Mouse (Mus musculus): Measurements from ENCODE around the gene Gltp. TPM values are rescaled to one million over a fixed set of nuclear protein-coding genes. Genes with fewer than 3 reads are reported as not detected.

Gltp gene
- polyA plus RNA-seq, 1 experiment: 45.1 TPM

DNA sequence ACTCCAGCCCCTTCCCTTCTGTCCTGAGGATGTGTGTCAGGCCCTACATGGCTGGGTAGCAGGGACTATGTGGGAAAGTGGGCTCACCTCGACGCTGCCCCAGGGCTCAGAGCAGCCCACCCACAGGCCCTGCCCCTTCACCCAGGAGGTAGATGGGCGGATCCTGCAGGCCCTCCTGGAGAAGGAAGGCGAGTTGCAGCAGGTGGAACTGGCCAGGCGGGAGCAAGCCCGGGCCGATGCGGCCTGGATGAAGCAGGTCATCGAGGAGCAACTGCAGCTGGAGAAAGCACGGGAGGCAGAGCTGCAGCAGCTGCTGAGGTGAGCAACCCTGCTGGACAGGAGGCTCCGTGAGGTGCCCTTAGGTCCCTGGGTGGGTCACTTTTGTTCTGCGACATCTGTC, 26.5 kb upstream of the Gltp start:
- TF ChIP-seq GATA1 (IDR thresholded peaks at IDR 0.05; ENCODE audit: low read length): no peak

DNA sequence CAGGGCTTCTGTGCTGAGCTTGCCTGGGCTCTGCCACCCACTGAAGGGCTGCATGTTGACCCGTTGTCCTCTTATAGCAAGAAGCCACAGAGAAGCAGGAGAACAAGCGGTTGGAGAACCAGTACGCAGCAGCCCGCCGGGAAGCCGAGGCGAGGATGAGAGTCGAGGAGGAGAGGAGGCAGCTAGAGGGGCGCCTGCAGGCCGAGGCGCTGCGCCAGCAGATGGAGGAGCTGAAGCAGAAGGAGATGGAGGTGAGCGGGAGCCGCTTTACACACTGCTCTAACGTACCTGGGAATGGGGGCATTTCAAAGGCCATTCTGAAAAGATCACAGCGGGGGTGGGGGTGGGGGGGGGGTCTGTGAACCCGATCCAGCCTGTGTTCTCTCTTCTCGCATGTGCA, 23.8 kb upstream of the Gltp start:
- no peak for TF ChIP-seq GATA1 (IDR thresholded peaks at IDR 0.05; ENCODE audit: low read length)

DNA sequence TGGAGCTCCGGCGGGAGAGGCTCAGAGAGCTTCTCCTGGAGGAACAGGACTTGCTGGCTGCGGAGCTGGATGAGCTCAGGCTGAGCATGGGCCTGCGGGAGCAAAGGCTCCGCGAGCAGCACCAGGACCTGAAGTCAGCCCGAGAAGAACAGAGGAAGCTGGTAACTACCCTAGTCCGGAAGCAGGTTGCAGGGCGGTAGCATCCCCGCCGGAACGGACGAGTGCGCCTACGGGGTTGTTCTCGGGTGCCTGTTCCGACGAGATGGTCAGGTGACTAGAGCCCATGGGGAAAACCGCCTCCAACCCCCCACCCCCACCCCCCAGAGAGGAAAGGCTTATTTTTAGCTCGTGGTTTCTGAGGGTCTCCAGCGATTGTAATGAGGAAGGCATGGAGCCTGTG, 18.6 kb upstream of the Gltp start:
- no peak for TF ChIP-seq GATA1 (IDR thresholded peaks at IDR 0.05; ENCODE audit: low read length)

DNA sequence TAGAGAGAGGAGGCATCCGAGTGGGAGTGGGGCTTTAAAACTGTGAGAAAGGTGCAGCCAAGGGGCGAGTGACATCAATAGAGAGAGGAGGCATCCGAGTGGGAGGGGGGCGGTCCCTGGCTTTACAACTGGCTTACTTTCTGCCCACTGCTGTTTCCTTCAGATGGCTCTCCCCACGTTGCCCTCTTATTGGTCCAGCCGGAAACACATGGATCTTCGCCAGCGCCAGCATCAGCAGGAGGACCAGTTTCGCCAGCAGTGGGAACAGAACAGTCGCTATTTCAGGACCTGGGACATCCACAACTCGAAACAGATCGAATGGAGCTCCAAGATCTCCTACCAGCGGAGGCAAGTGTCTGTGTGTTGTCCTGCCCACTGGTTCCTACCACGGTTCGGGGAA, 17.7 kb upstream of the Gltp start:
- no peak for TF ChIP-seq GATA1 (IDR thresholded peaks at IDR 0.05; ENCODE audit: low read length)

DNA sequence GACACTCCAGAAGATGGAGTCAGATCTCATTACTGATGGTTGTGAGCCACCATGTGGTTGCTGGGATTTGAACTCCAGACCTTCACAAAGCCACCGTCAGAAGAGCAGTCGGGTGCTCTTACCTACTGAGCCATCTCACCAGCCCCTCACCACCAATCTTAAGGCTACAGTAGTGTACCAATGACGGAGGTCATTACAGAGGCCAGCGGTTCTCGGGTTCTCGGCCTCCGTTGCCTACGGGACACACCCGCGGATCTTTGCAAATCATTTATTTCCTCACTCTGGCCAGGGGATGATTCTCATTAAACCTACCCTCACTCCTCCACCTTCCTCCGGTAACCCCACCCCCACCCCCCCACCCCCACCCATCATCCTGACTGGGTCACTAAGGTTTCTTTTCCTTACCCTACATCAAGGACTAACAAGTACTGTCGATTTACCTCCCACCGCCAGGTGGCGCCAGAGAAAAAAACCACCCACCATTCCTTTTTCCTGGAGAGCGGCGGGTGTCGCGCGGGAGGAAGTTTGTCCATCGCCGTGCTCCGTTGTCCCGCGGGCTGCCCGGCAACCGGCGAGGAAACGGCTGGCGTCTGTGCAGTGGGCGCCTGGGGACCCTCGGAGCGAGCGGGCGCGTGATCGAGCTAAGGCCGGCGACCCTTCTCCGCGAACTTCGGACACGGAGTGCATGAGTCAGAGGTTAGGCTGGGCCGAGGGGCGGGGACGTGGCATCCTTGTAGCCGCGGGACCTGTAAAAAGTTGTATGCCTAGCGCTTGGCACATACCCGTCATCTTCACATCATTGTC, 16.7 kb upstream of the Gltp start, which contains the start of gene Tchp:
TSS of gene Tchp (plus strand) at position 496 of the 804 bp plus-strand sequence.
- no peak for TF ChIP-seq GATA1 (IDR thresholded peaks at IDR 0.05; ENCODE audit: low read length)

DNA sequence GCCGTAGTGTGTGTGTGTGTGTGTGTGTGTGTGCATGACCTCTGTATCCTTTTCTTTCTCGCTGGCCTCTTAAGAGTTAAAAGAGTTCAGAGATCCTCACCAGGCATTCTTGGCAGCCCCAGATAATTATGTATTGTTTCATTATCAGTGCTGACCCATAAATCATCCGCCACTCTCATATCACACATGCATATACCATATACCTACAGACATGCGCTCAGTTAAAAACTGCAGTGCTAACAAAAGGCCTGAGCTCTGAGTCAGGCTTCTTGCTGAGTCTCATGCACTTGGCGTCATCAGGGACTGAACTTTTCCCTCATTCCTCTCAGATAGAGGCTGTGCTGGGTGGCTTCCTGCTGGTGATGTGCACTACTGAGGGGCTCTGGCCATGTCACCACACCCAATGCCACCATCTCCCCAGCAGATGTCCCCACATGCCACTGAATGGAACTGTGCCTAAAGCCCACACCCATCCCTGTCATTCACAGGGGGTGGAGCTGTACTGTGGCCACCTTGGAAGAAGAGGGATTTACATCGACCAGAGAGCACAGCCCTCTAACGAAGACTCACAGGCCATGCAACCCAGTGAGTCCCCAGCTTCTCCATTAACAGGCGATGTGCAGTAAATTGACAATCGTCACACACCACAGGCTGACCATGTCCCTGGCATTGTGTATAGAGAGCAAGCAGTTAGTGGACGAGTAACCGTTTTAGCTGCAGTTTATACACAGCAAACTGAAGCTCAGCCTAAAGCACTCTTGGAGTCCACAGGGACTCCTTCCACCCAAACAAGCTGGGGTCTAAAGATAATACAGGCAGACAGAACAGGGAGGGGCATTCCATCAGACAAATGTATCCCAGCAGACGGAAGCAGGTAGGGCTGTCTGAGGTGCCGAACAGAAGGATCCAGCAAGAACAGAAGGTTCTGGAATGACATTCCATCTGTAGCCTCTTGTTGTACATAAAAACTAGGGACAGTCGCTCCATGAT, 11.9 kb upstream of the Gltp start:
- TF ChIP-seq GATA1 (IDR thresholded peaks at IDR 0.05; ENCODE audit: low read length): no peak

DNA sequence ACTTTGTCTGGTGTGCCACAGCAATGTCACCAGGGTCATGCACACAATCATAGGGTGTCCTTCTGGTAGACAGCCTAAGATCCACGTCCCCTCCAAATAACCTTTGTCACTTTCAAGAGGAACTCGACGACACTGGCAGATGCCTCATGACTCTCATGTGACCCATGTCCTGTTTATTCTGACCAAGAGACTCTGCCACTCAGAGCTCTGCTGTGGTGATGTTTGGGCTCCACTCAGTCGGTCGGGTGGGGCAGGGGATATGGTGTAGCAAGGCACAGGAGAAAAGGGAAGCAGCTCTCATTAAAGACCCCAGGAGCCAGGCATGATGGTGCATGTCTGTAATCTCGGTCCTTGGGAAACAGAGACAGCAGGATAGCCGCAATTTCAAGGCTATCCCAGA, 8.2 kb upstream of the Gltp start:
- TF ChIP-seq GATA1 (IDR thresholded peaks at IDR 0.05; ENCODE audit: low read length): no peak

DNA sequence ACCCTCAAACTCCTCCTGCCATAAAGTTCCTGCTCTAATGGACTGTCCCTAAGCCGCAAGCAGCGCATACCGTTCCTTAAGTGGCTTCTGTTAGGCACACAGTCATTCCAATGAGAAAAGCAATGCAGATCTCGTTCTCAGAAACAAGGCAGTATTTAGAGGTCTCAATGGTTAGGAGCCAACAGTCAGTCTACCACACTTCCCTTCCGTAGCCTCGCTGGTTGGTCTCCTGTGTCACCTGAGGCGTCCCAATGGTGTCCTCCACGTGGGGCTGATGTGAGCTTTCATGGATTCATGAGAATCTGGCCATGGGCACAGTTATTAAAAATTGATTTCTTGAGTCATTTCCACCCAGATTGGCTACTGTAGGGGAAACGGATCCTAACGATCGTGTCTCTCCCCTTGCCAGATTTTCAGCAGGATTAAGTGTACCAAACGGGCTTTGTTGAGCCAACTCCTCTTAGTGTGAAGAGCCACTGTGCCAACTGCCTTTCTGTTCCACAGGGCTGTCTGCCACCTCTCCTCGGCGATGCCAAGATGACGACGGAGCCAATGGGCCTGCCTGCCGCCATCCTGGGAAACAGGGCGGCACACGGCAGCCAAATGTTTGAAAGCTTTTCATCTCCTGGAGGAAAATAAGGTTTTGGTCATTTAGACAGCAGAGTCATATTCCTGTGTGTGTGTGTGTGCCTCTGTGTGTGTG, 7.4 kb upstream of the Gltp start:
- TF ChIP-seq GATA1 (IDR thresholded peaks at IDR 0.05; ENCODE audit: low read length): no peak

DNA sequence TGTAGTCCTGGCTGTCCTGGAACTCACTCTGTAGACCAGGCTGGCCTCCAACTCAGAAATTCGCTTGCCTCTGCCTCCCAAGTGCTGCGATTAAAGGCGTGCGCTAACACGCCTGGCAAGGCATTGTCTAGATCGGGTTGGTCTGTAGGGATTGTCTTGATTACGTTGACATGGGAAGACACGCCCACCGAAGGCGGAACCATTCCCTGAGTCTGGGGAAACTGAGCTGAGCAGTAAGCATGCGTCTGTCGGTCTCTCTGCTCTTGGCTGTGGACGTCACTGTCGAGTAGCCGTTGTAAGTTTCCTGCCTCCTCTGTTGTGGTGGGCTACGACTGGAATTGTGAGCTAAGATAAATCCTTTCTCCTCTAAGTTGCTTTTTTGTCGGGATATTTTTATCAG, 6.2 kb upstream of the Gltp start:
- no peak for TF ChIP-seq GATA1 (IDR thresholded peaks at IDR 0.05; ENCODE audit: low read length)

DNA sequence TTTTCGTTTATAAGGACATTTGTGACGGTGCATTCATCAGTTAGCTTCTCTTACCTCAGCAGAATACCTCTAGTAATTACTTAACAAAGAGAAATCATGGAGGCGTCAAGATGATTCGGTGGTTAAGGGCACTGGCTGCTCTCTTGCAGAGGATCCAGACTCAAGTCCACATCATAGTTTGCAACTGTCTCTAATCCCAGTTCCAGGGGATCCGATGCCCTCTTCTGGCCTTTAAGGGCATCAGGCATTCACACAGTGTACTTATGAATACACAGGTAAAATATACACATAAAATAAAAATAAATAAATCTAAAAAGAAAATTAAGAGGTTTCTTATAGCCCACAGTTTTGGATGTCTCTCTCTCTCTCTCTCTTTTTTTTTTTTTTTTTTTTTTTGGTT, 5.0 kb upstream of the Gltp start:
- TF ChIP-seq GATA1 (IDR thresholded peaks at IDR 0.05; ENCODE audit: low read length): no peak

DNA sequence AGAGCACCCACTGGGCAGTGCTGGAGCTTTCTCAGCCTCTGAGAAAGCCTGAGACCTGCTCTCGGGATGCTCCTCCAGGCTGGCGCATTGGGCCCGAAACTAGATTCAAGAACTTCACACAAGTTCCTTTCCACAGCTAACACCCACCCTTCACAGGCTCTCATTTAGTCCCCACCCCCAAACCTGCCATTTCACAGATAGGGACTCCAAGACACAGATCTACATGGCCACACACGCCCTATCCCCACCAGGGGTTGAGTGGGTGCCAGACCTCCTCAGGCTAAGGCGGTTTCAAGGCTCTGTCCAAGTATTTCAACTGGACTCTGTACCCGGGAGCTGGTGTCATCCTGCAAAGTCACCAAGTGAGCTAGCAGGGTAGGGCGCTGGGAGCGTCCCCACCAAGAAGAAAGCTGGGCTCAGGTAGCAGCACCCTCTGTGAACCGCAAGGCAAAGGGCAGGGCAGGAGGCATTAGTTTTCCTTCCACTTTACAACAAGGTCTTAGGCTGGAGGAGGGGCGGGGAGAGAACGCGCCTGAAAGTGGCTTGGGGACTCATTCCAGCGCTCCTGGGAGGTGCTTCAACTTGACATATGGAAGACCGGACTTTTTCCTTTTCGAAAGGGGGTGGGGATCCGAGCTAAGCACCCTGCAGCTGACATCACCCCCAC, 951 bp downstream of the Gltp start:
- TF ChIP-seq GATA1 (IDR thresholded peaks at IDR 0.05; ENCODE audit: low read length): no peak

DNA sequence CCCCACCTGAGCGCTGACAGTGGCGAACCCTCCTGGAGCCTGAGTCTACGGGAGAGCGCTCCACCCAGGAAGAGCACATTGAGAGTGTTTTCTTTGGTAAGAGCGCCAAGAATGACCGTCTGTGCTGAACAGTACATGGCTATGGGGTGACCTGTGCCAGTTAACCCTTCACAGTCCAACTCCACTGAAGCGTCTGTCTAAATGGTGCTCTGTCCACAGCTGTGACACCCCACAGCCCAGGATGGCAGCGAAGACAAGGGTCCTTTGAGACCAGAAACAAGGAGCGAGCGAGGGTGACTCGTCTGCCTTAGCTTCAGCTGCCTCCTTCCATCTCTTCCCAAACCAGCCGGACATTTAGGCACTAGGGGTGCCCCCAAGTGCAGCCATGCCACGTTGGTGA, 2.1 kb downstream of the Gltp start:
- TF ChIP-seq GATA1 (IDR thresholded peaks at IDR 0.05; ENCODE audit: low read length): no peak

DNA sequence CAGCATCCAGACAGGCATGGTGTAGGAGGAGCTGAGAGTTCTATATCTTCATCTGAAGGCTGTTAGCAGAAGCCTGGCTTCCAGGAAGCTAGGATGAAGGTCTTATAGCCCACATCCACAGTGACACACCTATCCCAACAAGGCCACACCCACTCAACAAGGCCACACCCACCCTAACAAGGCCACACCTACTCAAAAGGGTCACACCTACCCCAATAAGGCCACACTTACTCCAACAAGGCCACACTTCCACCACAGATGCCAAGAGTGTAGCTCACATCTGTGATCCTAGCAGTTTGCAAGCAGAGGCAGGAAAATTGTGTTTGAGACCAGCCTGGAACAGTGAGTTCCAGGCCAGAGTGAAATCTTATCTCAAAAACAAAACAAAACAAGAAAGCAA, 2.9 kb downstream of the Gltp start:
- no peak for TF ChIP-seq GATA1 (IDR thresholded peaks at IDR 0.05; ENCODE audit: low read length)

DNA sequence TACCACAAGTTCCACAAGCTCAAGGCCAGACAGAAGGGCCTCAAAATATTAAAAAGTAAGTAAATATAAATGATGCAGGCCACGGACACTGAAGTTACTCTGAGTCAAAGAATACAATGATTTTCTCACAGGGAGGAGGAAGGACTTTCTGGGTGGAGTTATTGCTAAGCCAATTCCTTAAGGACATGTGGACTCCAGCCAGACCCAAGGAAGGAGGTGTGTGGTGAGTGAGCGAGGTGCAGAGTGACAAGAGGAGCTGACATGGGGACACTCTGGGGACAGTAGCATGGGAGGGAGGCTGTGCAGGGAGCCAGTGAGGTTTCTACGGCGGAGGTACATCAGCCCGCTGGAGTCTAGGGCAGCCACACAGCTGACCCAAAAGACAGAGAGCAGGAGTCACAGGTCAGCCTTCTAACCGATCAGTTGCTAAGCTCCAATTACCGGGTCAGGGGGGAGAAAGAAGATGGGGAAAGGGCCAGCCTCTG, 4.0 kb downstream of the Gltp start:
- TF ChIP-seq GATA1 (IDR thresholded peaks at IDR 0.05; ENCODE audit: low read length): no peak

DNA sequence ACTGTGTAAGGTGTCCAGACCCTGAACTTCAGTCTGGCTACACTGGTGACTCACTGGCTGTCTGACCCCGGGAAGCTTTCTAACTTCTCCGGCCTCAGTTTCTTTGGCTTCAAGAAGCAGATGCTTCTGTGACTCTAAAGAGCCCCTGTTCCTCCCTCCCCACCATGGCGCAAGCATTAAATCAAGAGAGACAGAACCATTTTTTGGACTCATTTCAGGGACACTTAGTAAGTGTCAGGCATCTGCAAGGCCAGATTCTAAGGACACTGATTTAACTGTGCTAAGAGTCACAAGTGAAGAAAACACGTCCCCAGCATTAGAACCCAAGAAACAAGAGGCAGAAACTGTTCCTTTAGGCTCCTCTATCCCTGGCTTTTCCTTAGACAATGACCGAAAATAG, 4.8 kb downstream of the Gltp start:
- no peak for TF ChIP-seq GATA1 (IDR thresholded peaks at IDR 0.05; ENCODE audit: low read length)

Measured in G1E-ER4 (cell line).